Mouse (Mus musculus) effector memory CD4-positive, alpha-beta T cell, adult 7 months (primary cell): ENCODE data around the gene Rps6ka1. TPM values are rescaled to one million over a fixed set of nuclear protein-coding genes. Genes with fewer than 3 reads are reported as not detected.

Experiments used
- polyA plus RNA-seq: library from polyadenylated mRNA; unstranded; fragments of 100-300 nt; shearing (Covaris generic); gene quantifications from one replicate; pipeline ENCODE4 v1.2.1, GENCODE M21; 2017

Rps6ka1 gene
- 87.8 TPM for polyA plus RNA-seq

GRCm38 (mm10) chr4:133887672-133888453, at the start of gene Rps6ka1:
Rps6ka1 (minus strand) TSS chr4:133887797.

Other genes starting within 250 kb of the Rps6ka1 start
- 301 TPM for gene Zdhhc18, start 237.6 kb downstream of the Rps6ka1 start, polyA plus RNA-seq
- gene Pigv, start 215.2 kb downstream of the Rps6ka1 start, polyA plus RNA-seq = 17.0 TPM
- 36.3 TPM for gene Arid1a, start 131.0 kb downstream of the Rps6ka1 start, polyA plus RNA-seq
- gene Hmgn2, start 80.9 kb upstream of the Rps6ka1 start, polyA plus RNA-seq = 231 TPM
- gene Dhdds, start 113.1 kb upstream of the Rps6ka1 start, polyA plus RNA-seq = 23.7 TPM
- gene Lin28a, start 131.0 kb upstream of the Rps6ka1 start, polyA plus RNA-seq = not detected
- gene Zfp683, start 166.0 kb upstream of the Rps6ka1 start, polyA plus RNA-seq = 3.5 TPM
- gene Crybg2, start 173.0 kb upstream of the Rps6ka1 start, polyA plus RNA-seq = 12.9 TPM
- 2,277 TPM for gene Cd52, start 207.3 kb upstream of the Rps6ka1 start, polyA plus RNA-seq
- gene Ubxn11, start 214.8 kb upstream of the Rps6ka1 start, polyA plus RNA-seq = 35.9 TPM
- 1,134 TPM for gene Sh3bgrl3, start 241.0 kb upstream of the Rps6ka1 start, polyA plus RNA-seq